Mouse (Mus musculus) spleen, adult 2 months (tissue): Measurements from ENCODE around the gene Ube2j2.

Experiments
- CTCF ChIP-seq: fragments of 200-500 bp; IDR thresholded peaks from 2 replicates; pipeline ENCODE4 v1.5.1; 2011; ENCODE audit warnings: mild to moderate bottlenecking, inconsistent platforms; ENCODE audit not compliant: insufficient read depth, insufficient read length, insufficient replicate concordance; ENCODE audit errors: extremely low read depth
- POLR2A ChIP-seq: fragments of 200-500 bp; IDR thresholded peaks from 2 replicates; pipeline ENCODE4 v1.6.1; 2011; ENCODE audit warnings: low read depth, low read length, inconsistent platforms

- no peak for TF ChIP-seq CTCF
- TF ChIP-seq POLR2A = no peak
Observed at GRCm38 (mm10) chr4:155964396-155964795, 20.8 kb downstream of the Ube2j2 start.
